Mouse (Mus musculus) gonadal fat pad, adult 2 months (tissue): ENCODE data around the gene Fut1. TPM values are rescaled to one million over a fixed set of nuclear protein-coding genes. Genes with fewer than 3 reads are reported as not detected.

Source experiments
- DNase-seq: peaks from one replicate; pipeline ENCODE4 v3.0.0-alpha.2; 2012; ENCODE audit warnings: low read depth
- polyA plus RNA-seq: library from polyadenylated mRNA; depleted of rRNA; stranded (reverse); fragments of >200 nt; gene quantifications from 2 replicates; pipeline ENCODE4 v1.2.3, GENCODE M21; 2012; rRNA removed

Fut1 gene
- 24.1 and 36.6 TPM in 2 replicates for polyA plus RNA-seq

DNA sequence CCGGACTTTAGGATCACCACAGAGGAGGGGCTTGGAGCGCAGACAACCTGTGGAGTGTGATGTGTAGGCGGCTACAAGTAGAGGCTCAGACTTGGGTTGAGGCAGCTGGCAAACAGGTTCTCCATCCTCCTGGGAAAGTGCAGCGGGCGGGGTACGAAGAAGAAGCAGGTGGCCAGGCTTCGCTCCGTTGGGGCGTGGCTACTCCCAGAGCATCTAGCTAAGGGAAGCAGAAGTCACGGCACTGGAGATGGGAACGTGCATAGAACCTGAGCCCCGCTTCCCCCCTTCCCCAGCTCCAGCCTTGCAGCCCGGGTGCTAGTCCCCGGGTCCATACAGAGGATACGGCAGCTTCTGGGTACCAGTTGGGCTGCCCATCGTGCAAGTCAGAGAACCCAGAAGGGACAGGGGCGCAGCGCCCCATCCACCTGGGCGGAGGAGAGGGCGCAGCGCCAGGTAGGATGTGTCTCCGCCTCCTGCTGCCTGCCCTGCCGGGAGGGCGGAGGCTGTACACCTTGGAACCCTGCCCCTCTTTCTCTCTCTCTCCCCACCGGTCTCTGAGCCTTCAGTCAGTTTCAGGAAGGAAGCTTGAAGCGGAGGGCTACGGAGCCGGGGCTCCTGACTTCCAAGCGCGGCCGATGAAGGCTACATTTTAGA, at the start of gene Fut1:
Gene Fut1 (plus strand): TSS at position 248 of the 654 bp plus-strand sequence.
- no peak for DNase-seq

GRCm38 (mm10) chr7:45567780-45568516, 49.1 kb upstream of the Fut1 start:
- DNase-seq = peak; percentile 91

- no peak for DNase-seq
Observed at GRCm38 (mm10) chr7:45568601-45569473, 48.3 kb upstream of the Fut1 start.

GRCm38 (mm10) chr7:45570103-45570741, 46.9 kb upstream of the Fut1 start, which contains the start of gene Bcat2:
Gene Bcat2 (plus strand): TSS chr7:45570153.
- no peak for DNase-seq

GRCm38 (mm10) chr7:45571966-45572365, 45.1 kb upstream of the Fut1 start:
- no peak for DNase-seq

GRCm38 (mm10) chr7:45573954-45574353, 43.1 kb upstream of the Fut1 start:
- DNase-seq = no peak

GRCm38 (mm10) chr7:45574472-45575379, 42.4 kb upstream of the Fut1 start:
- DNase-seq = no peak

DNA sequence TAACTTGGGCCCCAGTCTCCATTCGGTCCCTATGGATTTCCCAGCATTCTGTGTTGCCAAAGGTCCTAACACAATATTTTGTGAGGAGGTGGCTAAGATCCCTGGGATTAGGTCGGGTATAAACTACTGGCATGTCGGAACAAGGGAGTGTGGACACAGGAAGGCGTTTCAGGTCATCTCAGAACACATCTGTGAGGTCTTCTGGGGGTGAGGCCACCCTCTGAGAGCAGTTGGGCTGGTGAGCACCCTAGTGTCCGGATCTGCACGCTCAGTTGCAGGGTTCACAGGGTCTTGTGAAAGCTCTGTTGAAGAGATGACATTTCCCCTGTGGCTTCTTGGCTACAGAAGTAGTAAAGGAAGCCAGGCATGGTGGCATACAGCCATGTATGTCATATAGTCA, 31.2 kb upstream of the Fut1 start:
- peak; percentile 71 for DNase-seq

- DNase-seq = no peak
Observed at GRCm38 (mm10) chr7:45587631-45588592, 29.2 kb upstream of the Fut1 start.

- peak; percentile 74 for DNase-seq
Observed at GRCm38 (mm10) chr7:45589173-45589572, 27.9 kb upstream of the Fut1 start.

- DNase-seq = no peak
Observed at GRCm38 (mm10) chr7:45589898-45590297, 27.2 kb upstream of the Fut1 start.

DNA sequence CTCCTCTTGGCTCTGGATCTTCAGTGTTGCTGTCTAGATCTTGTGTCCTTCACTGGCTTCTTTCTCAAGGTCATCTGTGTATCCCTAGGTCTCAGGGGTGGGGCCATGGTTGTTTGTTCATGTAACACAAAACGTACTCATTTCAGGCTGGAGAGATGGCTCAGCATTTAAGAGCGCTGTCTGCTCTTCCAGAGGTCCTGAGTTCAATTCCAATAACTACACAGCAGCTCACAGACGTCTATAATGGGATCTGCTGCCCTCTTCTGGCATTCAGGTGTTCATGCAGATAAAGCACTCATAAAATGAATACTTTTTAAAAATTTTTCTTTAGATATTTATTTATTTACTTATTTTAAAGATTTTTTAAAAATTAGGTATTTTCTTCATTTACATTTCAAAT, 26.2 kb upstream of the Fut1 start:
- DNase-seq = no peak

- DNase-seq = no peak
Observed at GRCm38 (mm10) chr7:45591880-45592279, 25.2 kb upstream of the Fut1 start.

- DNase-seq = no peak
Observed at GRCm38 (mm10) chr7:45593118-45593815, 23.8 kb upstream of the Fut1 start.

DNA sequence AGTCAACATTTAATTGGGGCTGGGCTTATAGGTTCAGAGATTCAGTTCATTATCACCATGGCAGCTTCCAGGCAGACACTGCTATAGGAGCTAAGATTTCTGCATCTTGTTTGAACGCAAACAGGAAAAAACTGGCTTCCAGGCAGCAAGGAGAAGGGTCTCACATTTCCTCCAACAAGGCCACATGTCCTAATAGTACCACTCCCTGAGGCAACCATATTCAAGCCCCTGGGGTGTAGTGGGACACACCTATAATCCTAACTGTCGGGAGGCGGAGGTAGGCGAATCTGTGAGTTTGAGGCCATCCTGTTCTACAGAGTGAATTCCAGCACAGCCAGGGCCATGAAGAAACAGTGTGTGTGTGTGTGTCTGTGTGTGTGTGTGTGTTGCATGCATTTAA, 21.9 kb upstream of the Fut1 start:
- DNase-seq = no peak

- no peak for DNase-seq
Observed at GRCm38 (mm10) chr7:45596107-45596506, 21.0 kb upstream of the Fut1 start.

- DNase-seq = no peak
Observed at GRCm38 (mm10) chr7:45597013-45597412, 20.1 kb upstream of the Fut1 start.

DNA sequence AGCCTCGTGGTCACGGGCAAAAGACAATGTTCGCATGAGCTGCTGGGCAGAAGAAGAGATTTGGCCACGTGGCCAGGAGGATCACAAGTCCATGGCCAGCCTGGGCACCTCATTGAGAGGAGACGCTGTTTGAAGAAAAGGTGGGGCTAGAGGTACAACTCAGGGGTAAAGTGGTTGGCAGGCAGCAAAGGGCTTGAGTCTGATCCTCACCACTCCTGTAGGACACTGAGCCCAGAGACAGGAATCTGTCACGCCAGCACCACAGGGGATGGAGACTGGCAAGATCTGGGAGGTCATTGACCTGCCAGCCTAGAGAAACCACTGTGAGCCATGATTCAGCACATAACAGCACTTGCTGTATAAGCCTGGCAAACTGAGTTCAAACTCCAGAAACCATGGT, 19.6 kb upstream of the Fut1 start:
- DNase-seq = no peak
